Mouse (Mus musculus) neural tube, embryonic 14.5 days (tissue): ENCODE data around the gene Pitpnc1. TPM values are rescaled to one million over a fixed set of nuclear protein-coding genes. Genes with fewer than 3 reads are reported as not detected.

Experiments used
- ATAC-seq: fragments of 200-750 bp; cut with Nextera tagmentation; 2 replicates; pipeline ENCODE4 v1.8.0; 2017; ENCODE audit warnings: low read depth, mild to moderate bottlenecking, moderate TSS enrichment, moderate library complexity
- H3K27ac ChIP-seq: fragments of 300-500 bp; sonication (generic); 2 replicates; pipeline ENCODE4 v1.5.1; 2014; ENCODE audit warnings: low read depth, mild to moderate bottlenecking, control low read depth, low read length, moderate library complexity, mixed read lengths
- H3K27me3 ChIP-seq: fragments of 300-500 bp; sonication (generic); 2 replicates; pipeline ENCODE4 v1.6.1; 2014; ENCODE audit warnings: low read length; ENCODE audit not compliant: control insufficient read depth, insufficient read depth
- H3K36me3 ChIP-seq: fragments of 300-500 bp; sonication (generic); 2 replicates; pipeline ENCODE4 v1.6.1; 2014; ENCODE audit warnings: low read length, mixed read lengths; ENCODE audit not compliant: control insufficient read depth, insufficient read depth
- H3K4me1 ChIP-seq: fragments of 300-500 bp; sonication (generic); 2 replicates; pipeline ENCODE4 v1.6.1; 2014; ENCODE audit warnings: low read length; ENCODE audit not compliant: control insufficient read depth, insufficient read depth
- H3K4me2 ChIP-seq: fragments of 300-500 bp; sonication (generic); 2 replicates; pipeline ENCODE4 v1.6.1; 2014; ENCODE audit warnings: mild to moderate bottlenecking, low read depth, low read length, control low read depth
- H3K4me3 ChIP-seq: fragments of 300-500 bp; sonication (generic); 2 replicates; pipeline ENCODE4 v1.5.1; 2014; ENCODE audit warnings: low read depth, low read length, control low read depth, mixed read lengths
- H3K9ac ChIP-seq: fragments of 300-500 bp; sonication (generic); replicated peaks from 2 replicates; pipeline ENCODE4 v1.6.1; 2014; ENCODE audit warnings: low read depth, mild to moderate bottlenecking, control low read depth, low read length, mixed read lengths
- H3K9me3 ChIP-seq: fragments of 300-500 bp; sonication (generic); 2 replicates; pipeline ENCODE4 v1.6.1; 2016; ENCODE audit warnings: low read length; ENCODE audit not compliant: control insufficient read depth
- WGBS: fragments of 180-500 bp; shearing (Covaris S2); extraction: QIAGEN DNeasy Blood & Tissue Kit; methylation state at CpG from one replicate; pipeline ENCODE4 v1.1.7; 2014; 5-methylcytosine and 5-hydroxymethylcytosine counted together
- polyA plus RNA-seq: library from polyadenylated mRNA; unstranded; fragments of >200 nt; fragmentation: Nextera tagmentation; extraction: Ambion mirVana; gene quantifications from 2 replicates; pipeline ENCODE4 v1.2.1, GENCODE M21; 2014

Gene Pitpnc1
- polyA plus RNA-seq, 1 experiment from 2014 or later, result 45.2 TPM

- H3K4me3 ChIP-seq, result no peak overlapping the region
- H3K4me1 ChIP-seq, result 0 out of 2 replicates have a peak, but pooled peaks cover 3% of the 10 kb centered on the region
- 73% methylated on average over 7 of the region's 7 CpGs for WGBS
- H3K36me3 ChIP-seq, result no peaks in the 10 kb centered on the region
- no peak overlapping the region for H3K4me2 ChIP-seq
- ATAC-seq, result no peak
- no peaks in the 10 kb centered on the region for H3K9me3 ChIP-seq
- H3K27ac ChIP-seq, result no peak overlapping the region
- H3K9ac ChIP-seq, result no peak overlapping the region
- H3K27me3 ChIP-seq, result no peaks in the 10 kb centered on the region
These were observed 114.3 kb downstream of the Pitpnc1 start for GRCm38 (mm10) chr11:107356224-107356623.

- Histone ChIP-seq H3K27me3 (no peaks in the 10 kb centered on the region), H3K4me1 (0 out of 2 replicates have a peak, but pooled peaks cover 3% of the 10 kb centered on the region), H3K27ac (no peak overlapping the region), H3K4me2 (no peak overlapping the region), H3K4me3 (no peak overlapping the region), H3K9me3 (no peaks in the 10 kb centered on the region), H3K36me3 (no peaks in the 10 kb centered on the region), H3K9ac (no peak overlapping the region)
- ATAC-seq, result no peak
- WGBS, result 51% methylated on average over 3 of the region's 3 CpGs
These were observed 115.0 kb downstream of the Pitpnc1 start for GRCm38 (mm10) chr11:107355526-107355925.

- Histone ChIP-seq H3K4me2 (no peak overlapping the region), H3K36me3 (no peaks in the 10 kb centered on the region), H3K9me3 (no peaks in the 10 kb centered on the region), H3K9ac (no peak overlapping the region), H3K4me3 (no peak overlapping the region), H3K27ac (no peak overlapping the region), H3K27me3 (no peaks in the 10 kb centered on the region), H3K4me1 (0 out of 2 replicates have a peak, but pooled peaks cover 3% of the 10 kb centered on the region)
- 88% methylated on average over 8 of the region's 8 CpGs for WGBS
- ATAC-seq, result no peak
These were observed 115.9 kb downstream of the Pitpnc1 start for GRCm38 (mm10) chr11:107354499-107355143.

GRCm38 (mm10) chr11:107352596-107352995 is 117.9 kb downstream of the Pitpnc1 start:
- Histone ChIP-seq H3K4me3 (no peak overlapping the region), H3K9me3 (no peaks in the 10 kb centered on the region), H3K4me1 (0 out of 2 replicates have a peak, but pooled peaks cover 3% of the 10 kb centered on the region), H3K9ac (no peak overlapping the region), H3K4me2 (no peak overlapping the region), H3K27ac (no peak overlapping the region), H3K36me3 (no peaks in the 10 kb centered on the region), H3K27me3 (no peaks in the 10 kb centered on the region)
- ATAC-seq, result no peak
- WGBS, result 11% methylated on average over 7 of the region's 7 CpGs

GRCm38 (mm10) chr11:107349756-107350155 is 120.7 kb downstream of the Pitpnc1 start:
- ATAC-seq, result no peak
- no peak overlapping the region for H3K4me2 ChIP-seq
- H3K4me1 ChIP-seq, result no peaks in the 10 kb centered on the region
- H3K36me3 ChIP-seq, result no peaks in the 10 kb centered on the region
- H3K9me3 ChIP-seq, result no peaks in the 10 kb centered on the region
- H3K9ac ChIP-seq, result no peak overlapping the region
- WGBS, result 90% methylated on average over 7 of the region's 7 CpGs
- H3K27me3 ChIP-seq, result no peaks in the 10 kb centered on the region
- H3K4me3 ChIP-seq, result no peak overlapping the region
- H3K27ac ChIP-seq, result no peak overlapping the region

- Histone ChIP-seq H3K9me3 (no peaks in the 10 kb centered on the region), H3K4me3 (no peak overlapping the region), H3K4me1 (no peaks in the 10 kb centered on the region), H3K9ac (no peak overlapping the region), H3K27ac (no peak overlapping the region), H3K36me3 (no peaks in the 10 kb centered on the region), H3K27me3 (no peaks in the 10 kb centered on the region), H3K4me2 (no peak overlapping the region)
- WGBS, result 86% methylated on average over 4 of the region's 4 CpGs
- no peak for ATAC-seq
These were observed 127.5 kb downstream of the Pitpnc1 start for GRCm38 (mm10) chr11:107343031-107343430.

GRCm38 (mm10) chr11:107342432-107342831 is 128.1 kb downstream of the Pitpnc1 start:
- no peak overlapping the region for H3K4me2 ChIP-seq
- no peak overlapping the region for H3K4me3 ChIP-seq
- no peaks in the 10 kb centered on the region for H3K9me3 ChIP-seq
- 65% methylated on average over 1 of the region's 1 CpGs for WGBS
- H3K4me1 ChIP-seq, result 0 out of 2 replicates have a peak, but pooled peaks cover 3% of the 10 kb centered on the region
- no peak overlapping the region for H3K27ac ChIP-seq
- H3K27me3 ChIP-seq, result no peaks in the 10 kb centered on the region
- H3K36me3 ChIP-seq, result no peaks in the 10 kb centered on the region
- no peak overlapping the region for H3K9ac ChIP-seq
- no peak for ATAC-seq

GRCm38 (mm10) chr11:107341293-107341692 is 129.2 kb downstream of the Pitpnc1 start:
- no peaks in the 10 kb centered on the region for H3K36me3 ChIP-seq
- H3K4me1 ChIP-seq, result 0 out of 2 replicates have a peak, but pooled peaks cover 5% of the 10 kb centered on the region
- no peak overlapping the region for H3K27ac ChIP-seq
- no peak overlapping the region for H3K9ac ChIP-seq
- WGBS, result 23% methylated on average over 15 of the region's 15 CpGs
- no peak overlapping the region for H3K4me3 ChIP-seq
- no peaks in the 10 kb centered on the region for H3K27me3 ChIP-seq
- no peak overlapping the region for H3K4me2 ChIP-seq
- H3K9me3 ChIP-seq, result no peaks in the 10 kb centered on the region
- ATAC-seq, result peak; percentile 60; the same call in 1 of the 2 replicates

GRCm38 (mm10) chr11:107340793-107341192 is 129.7 kb downstream of the Pitpnc1 start:
- ATAC-seq, result no peak
- Histone ChIP-seq H3K27ac (no peak overlapping the region), H3K36me3 (no peaks in the 10 kb centered on the region), H3K9ac (no peak overlapping the region), H3K4me3 (no peak overlapping the region), H3K4me2 (no peak overlapping the region), H3K9me3 (no peaks in the 10 kb centered on the region), H3K27me3 (no peaks in the 10 kb centered on the region), H3K4me1 (0 out of 2 replicates have a peak, but pooled peaks cover 5% of the 10 kb centered on the region)
- WGBS, result 31% methylated on average over 2 of the region's 2 CpGs
